19 mouse cellular contexts compared by ENCODE assay signal in genomic region chr9:123391140-123391849, GRCm38 (mm10). TPM values are rescaled to one million over a fixed set of nuclear protein-coding genes. Genes with fewer than 3 reads are reported as not detected.
A peak's percentile ranks its signal among the peaks of the same experiment; 100 is the strongest.
DNase-seq lines count a peak whose midpoint lies in the region; ATAC-seq and TF ChIP-seq lines count a peak whose summit lies in the region.
"Had no signal": no experiment of that assay in that cellular context is flagged by ENCODE, and none has a peak within 500 bp of the region (broad histone marks: within the 10 kb centered on the region; RNA-seq: fewer than 3 reads in every experiment).

No protein-coding gene starts in this region.

- no peak overlapping the region for H3K4me3 ChIP-seq in kidney, embryonic 14.5 days (ENCODE audit: low read length)
- no peak overlapping the region for H3K4me3 ChIP-seq in stomach, embryonic 14.5 days (ENCODE audit: low read depth, low read length)
- H3K4me3 ChIP-seq in stomach, postnatal 0 days (ENCODE audit: low read depth, low read length) = no peak overlapping the region
- no peak overlapping the region for H3K4me3 ChIP-seq in embryonic fibroblast, embryonic 13.5 days (ENCODE audit: insufficient read depth, low read length)
- H3K4me3 ChIP-seq in midbrain, embryonic 13.5 days (replicated peaks) = no peak overlapping the region
- H3K4me3 ChIP-seq: heart, embryonic 10.5 days; megakaryocyte, embryonic 14.5 days had no signal

- no peak for DNase-seq in kidney, adult 8-10 months
- DNase-seq in stomach, postnatal 0 days (ENCODE audit: low spot score) = no peak
- DNase-seq: adrenal gland, postnatal 14 days; cerebellum, adult 11-12 months; cerebellum, postnatal 25 days; forebrain, postnatal 0 days; heart, postnatal 36 days; kidney, postnatal 25 days; lung, adult 2 months; spleen, adult 18-20 months; thymus, postnatal 14 days had no signal

- WGBS in kidney, embryonic 14.5 days = 58% methylated on average over 5 of the region's 5 CpGs
- WGBS in stomach, embryonic 14.5 days = 47% methylated on average over 5 of the region's 5 CpGs
- WGBS in stomach, postnatal 0 days = 46% methylated on average over 5 of the region's 5 CpGs
- WGBS in midbrain, embryonic 13.5 days = 92% methylated on average over 5 of the region's 5 CpGs

- peak; percentile 88 for ATAC-seq in kidney, embryonic 14.5 days (ENCODE audit: low FRiP score, low TSS enrichment)
- peak; percentile 16; the same call in 1 of the 2 replicates for ATAC-seq in stomach, embryonic 14.5 days (ENCODE audit: insufficient number of reproducible peaks, insufficient read depth, low FRiP score, low read depth)
- no peak for ATAC-seq in stomach, postnatal 0 days (ENCODE audit: low FRiP score, low TSS enrichment)
- ATAC-seq in activated CD4-positive, CD25-positive, alpha-beta regulatory T cell, adult 4 months = no peak
- no peak for ATAC-seq in midbrain, embryonic 13.5 days
- ATAC-seq: forebrain, postnatal 0 days; hindbrain, embryonic 16.5 days had no signal

- peaks cover 13% of the 10 kb centered on the region; the same call in 1 of the 2 replicates for H3K4me1 ChIP-seq in kidney, embryonic 14.5 days (ENCODE audit: control insufficient read depth, insufficient read depth, low read length)
- H3K4me1 ChIP-seq in stomach, embryonic 14.5 days (ENCODE audit: control insufficient read depth, insufficient read depth, low read length) = peaks cover 12% of the 10 kb centered on the region
- H3K4me1 ChIP-seq in stomach, postnatal 0 days (replicated peaks; ENCODE audit: control insufficient read depth, insufficient read depth) = no peaks in the 10 kb centered on the region; the same call in 1 of the 2 replicates
- no peaks in the 10 kb centered on the region for H3K4me1 ChIP-seq in embryonic fibroblast, embryonic 13.5 days (ENCODE audit: control insufficient read depth, insufficient read depth, low read length)
- H3K4me1 ChIP-seq in midbrain, embryonic 13.5 days (replicated peaks) = peaks cover 1% of the 10 kb centered on the region; the same call in 1 of the 2 replicates
- H3K4me1 ChIP-seq: heart, embryonic 10.5 days had no signal

- no peak overlapping the region for H3K4me2 ChIP-seq in kidney, embryonic 14.5 days (replicated peaks; ENCODE audit: low read depth, low read length)
- no peak overlapping the region for H3K4me2 ChIP-seq in stomach, embryonic 14.5 days (replicated peaks; ENCODE audit: low read depth, low read length)
- no peak overlapping the region for H3K4me2 ChIP-seq in stomach, postnatal 0 days (replicated peaks; ENCODE audit: low read depth)
- no peak overlapping the region for H3K4me2 ChIP-seq in midbrain, embryonic 13.5 days (replicated peaks)

- TF ChIP-seq EP300 in stomach, postnatal 0 days (optimal IDR thresholded peaks at IDR 0.05) = no peak

- H3K9me3 ChIP-seq in kidney, embryonic 14.5 days (ENCODE audit: control insufficient read depth, low read length) = no peaks in the 10 kb centered on the region
- H3K9me3 ChIP-seq in stomach, embryonic 14.5 days (ENCODE audit: control insufficient read depth, low read depth, low read length) = no peaks in the 10 kb centered on the region
- no peaks in the 10 kb centered on the region for H3K9me3 ChIP-seq in stomach, postnatal 0 days (ENCODE audit: control insufficient read depth, low read length)
- no peaks in the 10 kb centered on the region for H3K9me3 ChIP-seq in midbrain, embryonic 13.5 days
- H3K9me3 ChIP-seq: heart, embryonic 10.5 days; megakaryocyte, embryonic 14.5 days had no signal

- no peak for TF ChIP-seq CTCF in stomach, postnatal 0 days (IDR thresholded peaks at IDR 0.05; ENCODE audit: low read depth)
- TF ChIP-seq CTCF in embryonic fibroblast, embryonic 13.5 days (IDR thresholded peaks at IDR 0.05; ENCODE audit: borderline replicate concordance, insufficient read depth, low read length) = no peak

- no peak overlapping the region for H3K9ac ChIP-seq in kidney, embryonic 14.5 days (ENCODE audit: low read depth, low read length)
- H3K9ac ChIP-seq in stomach, embryonic 14.5 days (replicated peaks; ENCODE audit: low read depth, low read length) = no peak overlapping the region
- no peak overlapping the region for H3K9ac ChIP-seq in stomach, postnatal 0 days (ENCODE audit: low read length)
- H3K9ac ChIP-seq in midbrain, embryonic 13.5 days (replicated peaks) = no peak overlapping the region
- H3K9ac ChIP-seq: forebrain, postnatal 0 days had no signal

- H3K36me3 ChIP-seq in kidney, embryonic 14.5 days (ENCODE audit: control insufficient read depth, insufficient read depth, low read length) = peaks cover 4% of the 10 kb centered on the region; the same call in 1 of the 2 replicates
- H3K36me3 ChIP-seq in stomach, embryonic 14.5 days (ENCODE audit: control insufficient read depth, insufficient read depth, low read length) = peaks cover 3% of the 10 kb centered on the region; the same call in 1 of the 2 replicates
- no peaks in the 10 kb centered on the region for H3K36me3 ChIP-seq in stomach, postnatal 0 days (ENCODE audit: control insufficient read depth, insufficient read depth, low read length)
- H3K36me3 ChIP-seq in midbrain, embryonic 13.5 days = peaks cover 21% of the 10 kb centered on the region

- H3K27ac ChIP-seq in kidney, embryonic 14.5 days (ENCODE audit: low read depth, low read length) = peak overlapping the region; percentile 17; the same call in 1 of the 2 replicates
- H3K27ac ChIP-seq in stomach, embryonic 14.5 days (ENCODE audit: low read length) = peak overlapping the region; percentile 61
- no peak overlapping the region for H3K27ac ChIP-seq in stomach, postnatal 0 days (replicated peaks)
- peak overlapping the region; percentile 22; the same call in 1 of the 2 replicates for H3K27ac ChIP-seq in embryonic fibroblast, embryonic 13.5 days (ENCODE audit: insufficient read depth, low read length)
- no peak overlapping the region for H3K27ac ChIP-seq in midbrain, embryonic 13.5 days
- H3K27ac ChIP-seq: heart, embryonic 10.5 days had no signal

- TF ChIP-seq POLR2A in embryonic fibroblast, embryonic 13.5 days (IDR thresholded peaks at IDR 0.05; ENCODE audit: low read depth, low read length) = no peak

- no peaks in the 10 kb centered on the region for H3K27me3 ChIP-seq in kidney, embryonic 14.5 days (ENCODE audit: control insufficient read depth, insufficient read depth, low read length)
- H3K27me3 ChIP-seq in stomach, embryonic 14.5 days (ENCODE audit: control insufficient read depth, insufficient read depth, low read length) = no peaks in the 10 kb centered on the region
- no peaks in the 10 kb centered on the region for H3K27me3 ChIP-seq in stomach, postnatal 0 days (ENCODE audit: control insufficient read depth, insufficient read depth, low read length)
- H3K27me3 ChIP-seq in midbrain, embryonic 13.5 days = no peaks in the 10 kb centered on the region
- H3K27me3 ChIP-seq: megakaryocyte, embryonic 14.5 days had no signal

RNA-seq across cellular contexts. Expression of gene Lars2, which starts 24.6 kb away (rescaled TPM):
- 1,448 and 1,757 TPM in 2 replicates for polyA plus RNA-seq in kidney, embryonic 14.5 days (2014; fragmentation: Nextera tagmentation; extraction: Ambion mirVana)
- 1,824 and 1,882 TPM in 2 replicates for polyA plus RNA-seq in stomach, embryonic 14.5 days (2014; fragmentation: Nextera tagmentation; extraction: Ambion mirVana)
- 1,098 and 1,252 TPM in 2 replicates for polyA plus RNA-seq in stomach, postnatal 0 days (2015; fragmentation: Nextera tagmentation; extraction: Ambion mirVana)
- polyA plus RNA-seq in embryonic fibroblast, embryonic 13.5 days (2011; ENCODE audit: insufficient read length, low read depth, missing spikeins) = 8,859 and 9,134 TPM in 2 replicates
- polyA plus RNA-seq in activated CD4-positive, CD25-positive, alpha-beta regulatory T cell, adult 4 months (2017; shearing (Covaris generic)) = 1,000 to 10,000 TPM in 1 of 2 experiments, 100 to 1,000 TPM in 1; 631 to 1,180 TPM
- 965 and 999 TPM in 2 replicates for polyA plus RNA-seq in midbrain, embryonic 13.5 days (2015; fragmentation: Nextera tagmentation; extraction: Ambion mirVana)

Comparison
In these comparisons a context has a peak if more than half of its experiments do, and no peak if none do; other contexts are left out.
1. ATAC-seq: peak in kidney, embryonic 14.5 days (single experiment) and stomach, embryonic 14.5 days (single experiment); none in stomach, postnatal 0 days (single experiment), activated CD4-positive, CD25-positive, alpha-beta regulatory T cell, adult 4 months (single experiment) and midbrain, embryonic 13.5 days (single experiment).
2. H3K27ac ChIP-seq: peak in kidney, embryonic 14.5 days (single experiment), stomach, embryonic 14.5 days (single experiment) and embryonic fibroblast, embryonic 13.5 days (single experiment); none in stomach, postnatal 0 days (single experiment) and midbrain, embryonic 13.5 days (single experiment).